Mouse (Mus musculus) layer of hippocampus, adult 2 months (tissue): ENCODE measurements at regions not wholly inside any gene's neighbourhood (a gene's known extent, or its start where the extent isn't known, plus 50 kb on each side); places are given as distances from the start of the nearest gene placed in this dataset.

Source experiments
- DNase-seq, 2 experiments: peaks; one replicate each; pipeline ENCODE4 v3.0.0; 2022; ENCODE audit warnings: low spot score in 2 of 2
- H3K27ac ChIP-seq: fragments of 200-600 bp; 2 replicates; pipeline ENCODE4 v1.8.1; 2022
- H3K4me3 ChIP-seq: fragments of 200-600 bp; 2 replicates; pipeline ENCODE4 v1.8.1; 2022; ENCODE audit warnings: mild to moderate bottlenecking
- CTCF ChIP-seq: fragments of 200-600 bp; conservative IDR thresholded peaks from 2 replicates; pipeline ENCODE4 v1.8.1; 2022; ENCODE audit warnings: antibody characterized with exemption, mild to moderate bottlenecking, moderate library complexity

GRCm38 (mm10) chr13:116795041-116795440, 230.3 kb downstream of the Parp8 start:
- TF ChIP-seq CTCF: no peak
- Histone ChIP-seq H3K27ac (no peak overlapping the region), H3K4me3 (no peak overlapping the region)
- no peak for DNase-seq

DNA sequence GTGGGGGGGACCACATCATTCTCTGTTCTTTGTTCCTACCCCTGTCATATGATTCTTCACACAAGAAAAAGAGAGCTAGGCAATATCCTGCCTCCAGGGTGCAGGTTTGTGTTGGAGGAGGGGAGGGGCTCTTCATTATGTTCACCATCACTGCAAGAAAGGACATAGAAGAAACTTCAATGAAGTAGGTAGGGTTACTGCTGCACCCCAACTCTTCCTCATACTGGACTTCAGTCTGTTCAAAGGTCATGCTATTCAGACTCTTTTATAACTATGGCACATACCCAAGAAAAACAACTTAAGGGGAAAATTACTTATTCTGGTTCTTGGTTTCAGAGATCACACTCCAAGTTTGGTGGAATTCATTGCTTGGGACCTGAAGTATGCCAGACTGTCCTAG, 243.7 kb downstream of the Parp8 start:
- no peak overlapping the region for H3K27ac ChIP-seq
- no peak for DNase-seq
- H3K4me3 ChIP-seq: no peak overlapping the region
- no peak for TF ChIP-seq CTCF

DNA sequence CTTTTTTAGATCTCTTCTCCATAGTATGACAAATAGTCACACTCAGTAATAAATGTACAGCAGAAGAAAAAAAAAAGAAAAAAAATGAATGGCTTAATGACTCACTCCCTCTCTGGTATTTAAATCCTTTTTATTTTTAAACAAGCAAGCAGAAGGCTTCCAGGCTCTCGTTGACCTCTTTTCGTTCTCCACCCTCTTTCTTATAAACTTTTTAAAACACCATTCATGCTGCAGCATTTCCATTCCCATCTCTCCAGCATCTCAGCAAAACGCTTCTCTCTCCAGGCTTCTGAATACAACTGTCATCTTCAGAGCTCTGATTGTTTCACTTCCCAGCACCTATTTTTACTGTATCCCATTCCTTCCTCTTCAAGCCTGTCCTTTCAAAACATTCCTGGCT, 259.8 kb downstream of the Parp8 start:
- Histone ChIP-seq H3K27ac (no peak overlapping the region), H3K4me3 (no peak overlapping the region)
- DNase-seq: no peak

DNA sequence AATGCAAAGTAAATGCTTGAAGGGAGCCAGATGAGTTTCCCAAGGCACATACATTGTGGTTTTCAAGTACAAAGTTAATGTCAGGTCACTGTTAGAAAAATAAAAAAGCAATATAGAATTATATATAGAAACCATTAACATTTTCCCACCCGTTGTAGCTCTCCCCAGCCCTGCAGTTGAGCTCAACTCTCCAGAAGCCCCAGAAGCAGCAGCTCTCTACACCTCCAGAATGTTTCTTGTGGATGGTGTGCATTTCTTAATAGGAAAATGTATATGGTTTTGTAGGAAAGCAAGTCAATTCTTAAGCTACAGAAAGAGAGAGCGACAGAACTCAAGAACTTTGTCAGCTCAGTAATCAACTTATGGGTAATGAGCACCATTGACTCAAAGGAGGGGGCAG, 265.4 kb downstream of the Parp8 start:
- TF ChIP-seq CTCF: no peak
- Histone ChIP-seq H3K4me3 (no peak overlapping the region), H3K27ac (no peak overlapping the region)
- no peak for DNase-seq

More for the DNA sequence above, 259.8 kb downstream of the Parp8 start:
- TF ChIP-seq CTCF: no peak

DNA sequence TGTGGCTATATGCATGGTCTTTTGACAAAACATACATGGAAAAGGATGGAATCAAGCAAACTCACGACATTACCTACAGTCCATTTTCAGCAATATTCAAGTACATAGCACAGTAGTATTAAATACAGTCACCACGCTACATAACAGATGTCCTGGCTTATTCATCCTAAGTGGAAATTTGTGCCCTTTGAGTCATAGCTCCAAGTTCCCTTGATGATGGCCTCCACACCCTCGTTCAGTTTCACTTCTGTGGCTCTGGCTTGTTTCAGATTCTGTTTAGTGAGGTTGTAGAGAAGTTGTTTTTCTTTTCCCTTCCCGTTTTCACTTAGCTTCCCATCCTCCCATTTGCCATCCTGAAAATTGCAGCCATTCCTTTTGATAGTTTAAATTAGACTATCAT, 284.5 kb downstream of the Parp8 start:
- Histone ChIP-seq H3K27ac (no peak overlapping the region), H3K4me3 (no peak overlapping the region)
- no peak for DNase-seq
- no peak for TF ChIP-seq CTCF

DNA sequence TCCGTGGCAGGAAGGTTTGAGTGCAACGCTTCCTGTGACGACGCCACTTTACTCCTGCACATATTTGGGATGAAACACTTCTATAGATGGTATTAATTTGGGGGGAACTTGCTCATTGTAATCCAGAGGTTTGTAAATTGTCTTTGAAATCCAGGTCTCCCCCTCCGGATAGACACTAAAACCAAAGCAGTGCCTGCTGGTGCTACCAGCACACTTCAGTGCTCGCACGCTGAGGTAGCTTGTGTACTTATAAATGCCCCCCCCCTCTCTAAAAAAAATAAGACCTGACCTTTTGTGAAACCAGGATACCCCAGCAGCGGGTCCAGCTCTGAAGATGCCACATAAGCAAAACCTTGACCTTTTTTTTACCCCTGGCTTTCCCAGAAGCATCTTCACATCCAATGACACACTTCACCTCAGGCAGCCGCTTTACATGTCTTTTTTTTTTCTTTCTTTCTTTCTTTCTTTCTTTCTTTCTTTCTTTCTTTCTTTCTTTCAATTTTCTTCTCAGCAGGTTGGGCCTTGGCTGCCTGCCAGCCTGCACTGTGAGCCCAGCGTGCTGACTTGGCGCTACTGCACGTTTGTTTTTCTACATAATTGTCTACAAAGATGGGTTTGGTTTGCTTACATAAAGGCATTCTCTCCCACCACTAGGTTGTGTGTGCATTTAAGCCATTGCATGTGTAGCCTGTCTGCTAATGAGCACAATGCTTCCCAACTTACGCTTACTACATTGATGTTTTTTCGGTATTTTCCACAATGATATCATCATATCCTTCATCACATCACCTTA, 301.8 kb downstream of the Parp8 start:
- no peak overlapping the region for H3K4me3 ChIP-seq
- DNase-seq: no peak
- no peak overlapping the region for H3K27ac ChIP-seq
- TF ChIP-seq CTCF: no peak

GRCm38 (mm10) chr13:116714809-116715208, 310.5 kb downstream of the Parp8 start:
- peak; percentile 84 for TF ChIP-seq CTCF
- no peak overlapping the region for H3K27ac ChIP-seq
- H3K4me3 ChIP-seq: no peak overlapping the region
- DNase-seq: peak; percentile 26 to 74

GRCm38 (mm10) chr13:116711866-116712593, 313.3 kb downstream of the Parp8 start:
- H3K27ac ChIP-seq: no peak overlapping the region
- peak; percentile 48 to 67 for DNase-seq
- peak; percentile 95 for TF ChIP-seq CTCF
- no peak overlapping the region for H3K4me3 ChIP-seq

DNA sequence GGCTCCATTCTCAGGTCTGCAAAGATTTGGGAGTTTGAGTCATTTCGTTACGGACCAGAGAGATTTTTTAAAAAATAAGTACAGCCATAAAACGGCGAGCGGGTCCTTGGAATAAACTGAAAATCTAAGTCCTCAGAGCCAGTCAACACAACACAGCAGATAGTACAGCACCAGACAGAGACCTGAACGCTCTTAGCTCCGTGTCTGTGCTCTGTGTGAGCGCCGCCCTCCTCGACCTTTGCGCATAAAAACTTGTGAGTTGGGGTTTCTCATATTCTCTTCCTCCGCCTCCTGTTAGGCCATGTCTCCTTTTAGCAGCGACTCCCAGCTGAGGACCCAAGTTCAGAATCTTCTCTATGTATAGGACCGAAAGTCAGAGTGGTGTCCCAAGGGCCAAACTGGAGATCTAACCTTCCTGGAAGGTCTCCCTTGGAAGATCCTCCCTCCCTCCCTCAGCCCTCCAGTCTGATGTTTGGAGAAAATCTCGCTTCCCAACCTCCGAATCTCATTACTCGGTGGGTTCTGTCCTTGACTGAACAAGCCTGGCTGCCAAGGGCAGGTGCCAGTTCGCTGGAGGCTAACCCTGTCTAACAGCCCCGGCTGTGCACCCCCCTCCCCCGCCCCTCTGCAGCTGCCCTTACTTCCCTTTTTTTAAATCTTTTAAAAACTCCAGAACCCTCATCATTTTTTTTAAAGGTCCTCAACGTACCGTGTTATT, 314.0 kb downstream of the Parp8 start:
- no peak overlapping the region for H3K4me3 ChIP-seq
- no peak for DNase-seq
- TF ChIP-seq CTCF: no peak
- H3K27ac ChIP-seq: no peak overlapping the region

- Histone ChIP-seq H3K4me3 (no peak overlapping the region), H3K27ac (no peak overlapping the region)
- DNase-seq: no peak
- no peak for TF ChIP-seq CTCF
Measured at GRCm38 (mm10) chr13:116709671-116710070, 315.7 kb downstream of the Parp8 start.

GRCm38 (mm10) chr13:116708846-116709245, 316.5 kb downstream of the Parp8 start:
- no peak for DNase-seq
- no peak overlapping the region for H3K27ac ChIP-seq
- no peak for TF ChIP-seq CTCF
- no peak overlapping the region for H3K4me3 ChIP-seq

DNA sequence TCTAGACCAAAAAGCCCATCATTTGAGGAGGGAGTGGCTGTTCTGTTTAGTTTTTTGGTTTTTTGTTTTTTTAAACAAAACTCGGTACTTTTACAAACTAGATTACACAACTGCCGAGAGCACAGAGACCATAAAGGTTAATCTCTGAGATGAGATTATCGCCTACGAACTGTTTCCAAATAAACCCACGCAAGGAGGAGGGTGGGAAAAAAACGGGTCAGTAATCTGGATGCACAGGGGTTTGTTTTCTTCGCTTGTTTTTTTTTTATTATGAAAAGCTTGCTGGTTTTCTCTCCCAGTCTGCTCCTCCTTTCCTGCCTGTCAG, 316.9 kb downstream of the Parp8 start:
- DNase-seq: no peak
- no peak overlapping the region for H3K4me3 ChIP-seq
- H3K27ac ChIP-seq: no peak overlapping the region
- no peak for TF ChIP-seq CTCF
